Mouse (Mus musculus) C2C12 (cell line): Measurements from ENCODE around the gene Slc17a7.

ENCODE experiments used
- CTCF ChIP-seq: IDR thresholded peaks from one replicate; pipeline ENCODE4 v1.5.1; 2011; ENCODE audit not compliant: control insufficient read depth, insufficient read depth, insufficient read length
- MYOG ChIP-seq: IDR thresholded peaks from one replicate; pipeline ENCODE4 v1.6.1; 2011; ENCODE audit not compliant: control insufficient read depth, insufficient read length; ENCODE audit errors: extremely low read depth

DNA sequence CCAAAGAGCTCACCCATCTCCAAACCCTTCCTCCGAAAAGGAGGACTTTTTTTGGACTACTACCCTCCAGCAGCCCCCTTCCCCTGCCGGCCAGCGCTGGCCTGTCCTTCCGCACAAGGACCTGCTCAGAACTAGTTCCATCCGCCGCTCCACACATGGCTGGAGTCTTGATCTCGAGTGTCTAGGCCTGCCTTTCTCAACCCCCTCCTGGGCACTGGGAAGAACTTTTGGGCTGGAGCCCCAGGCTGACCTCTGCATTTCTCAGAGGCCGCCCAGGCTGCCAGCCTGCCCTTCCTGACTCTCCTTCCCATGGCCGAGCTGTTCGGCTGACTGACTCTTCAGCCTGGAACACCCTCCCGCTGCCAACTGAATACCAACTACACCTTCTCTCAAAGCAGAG is 18.9 kb downstream of the Slc17a7 start:
- TF ChIP-seq MYOG (no peak), CTCF (no peak)
